Comparison of ENCODE assay signal across 17 mouse cellular contexts in the genomic region with DNA sequence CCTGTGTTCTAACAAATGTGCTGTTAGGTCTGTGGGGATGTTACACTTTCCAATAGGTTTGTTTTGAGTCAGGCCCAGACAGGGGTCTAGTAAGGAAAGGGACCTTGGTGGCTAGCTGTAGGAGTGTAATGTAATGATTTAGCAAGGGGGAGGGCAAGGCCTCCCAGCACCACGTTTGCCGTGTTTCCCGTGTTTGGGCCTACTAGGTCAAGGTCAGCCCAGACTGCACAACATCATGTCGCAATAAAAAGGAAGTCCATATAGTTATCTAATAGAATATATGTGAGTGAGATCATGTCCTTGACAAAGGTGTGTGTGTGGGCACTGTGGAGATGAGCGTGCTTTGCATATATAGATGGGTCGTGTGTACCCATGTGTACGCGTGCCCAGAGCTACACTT. TPM values are rescaled to one million over a fixed set of nuclear protein-coding genes. Genes with fewer than 3 reads are reported as not detected.
"Had no signal": no experiment of that assay in that cellular context is flagged by ENCODE, and none has a peak within 500 bp of the region (broad histone marks: within the 10 kb centered on the region; RNA-seq: fewer than 3 reads in every experiment).

No protein-coding gene starts in this region.

- H3K9me3 ChIP-seq: lung, embryonic 15.5 days; megakaryocyte, embryonic 14.5 days had no signal

- H3K9ac ChIP-seq: lung, embryonic 15.5 days had no signal

- ATAC-seq: intestine, postnatal 0 days had no signal

- H3K4me2 ChIP-seq: lung, embryonic 15.5 days; midbrain, embryonic 11.5 days had no signal

- DNase-seq: kidney, adult 2 months; kidney, postnatal 25 days; layer of hippocampus, adult 9-11 months; lung, adult 18-20 months; lung, postnatal 10 days; lung, postnatal 36 days; midbrain, embryonic 14.5 days; thymus, adult 18-20 months; thymus, postnatal 36 days had no signal

- H3K4me3 ChIP-seq: layer of hippocampus, adult 2 months; left cerebral cortex, adult 2 months; lung, embryonic 15.5 days; megakaryocyte, embryonic 14.5 days had no signal

- H3K27ac ChIP-seq: kidney, postnatal 0 days; layer of hippocampus, adult 2 months; left cerebral cortex, adult 2 months; lung, embryonic 15.5 days had no signal

- H3K27me3 ChIP-seq: lung, embryonic 15.5 days; megakaryocyte, embryonic 14.5 days had no signal

- H3K4me1 ChIP-seq: lung, embryonic 15.5 days; megakaryocyte, embryonic 14.5 days had no signal

RNA-seq across cellular contexts. Expression of a gene that starts 53.4 kb away (rescaled TPM):
- total RNA-seq: left cerebral cortex, postnatal 36 days had no signal
